Mouse (Mus musculus): ENCODE results near the gene Itih4. TPM values are rescaled to one million over a fixed set of nuclear protein-coding genes. Genes with fewer than 3 reads are reported as not detected.

The Itih4 gene
- total RNA-seq, 2 experiments from 2014 or later, result 3.1 to 7.9 TPM

DNA sequence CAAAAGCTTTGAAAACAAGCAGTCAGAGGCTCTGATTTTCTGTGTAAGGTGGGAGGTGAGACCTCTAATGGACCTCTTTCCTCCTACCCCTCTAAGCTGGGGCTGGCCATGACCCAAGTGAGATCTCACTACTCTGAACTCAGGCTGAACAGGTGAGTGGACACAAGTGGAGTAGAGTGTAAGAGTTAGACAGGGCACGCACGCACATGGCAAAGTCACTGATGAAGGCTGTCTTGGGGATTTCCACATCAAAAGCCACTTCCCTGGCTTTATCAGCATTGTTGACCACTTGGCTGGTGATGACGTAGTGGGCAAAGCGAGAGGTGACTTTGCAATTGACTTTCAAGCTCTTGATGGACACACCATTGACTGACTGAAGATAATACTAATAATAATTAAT lies 56.0 kb downstream of the Itih4 start:
- DNase-seq, result no peak

DNA sequence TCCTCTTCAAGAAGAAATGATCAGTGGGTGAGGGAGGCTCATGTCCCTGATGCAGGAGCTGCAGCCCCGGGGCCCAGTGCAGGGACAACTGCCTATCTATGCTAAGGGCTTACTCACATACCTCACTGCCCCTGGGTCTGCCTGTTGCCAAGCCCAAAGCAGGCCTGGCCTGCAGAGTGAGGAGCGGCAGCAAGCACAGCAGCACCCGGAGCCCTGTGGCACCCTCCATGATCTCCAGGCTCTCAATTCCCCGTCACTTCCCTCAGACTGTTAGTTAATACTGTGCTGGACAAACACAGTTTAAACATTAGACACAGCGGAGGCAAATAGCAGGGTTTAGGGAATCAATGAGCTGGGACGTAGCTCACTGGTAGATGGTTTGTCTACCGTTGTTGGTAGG lies 56.8 kb downstream of the Itih4 start, which contains the start of gene Itih1:
TSS of gene Itih1 (minus strand) at position 252 of the 400 bp plus-strand sequence.
- DNase-seq, result no peak

DNA sequence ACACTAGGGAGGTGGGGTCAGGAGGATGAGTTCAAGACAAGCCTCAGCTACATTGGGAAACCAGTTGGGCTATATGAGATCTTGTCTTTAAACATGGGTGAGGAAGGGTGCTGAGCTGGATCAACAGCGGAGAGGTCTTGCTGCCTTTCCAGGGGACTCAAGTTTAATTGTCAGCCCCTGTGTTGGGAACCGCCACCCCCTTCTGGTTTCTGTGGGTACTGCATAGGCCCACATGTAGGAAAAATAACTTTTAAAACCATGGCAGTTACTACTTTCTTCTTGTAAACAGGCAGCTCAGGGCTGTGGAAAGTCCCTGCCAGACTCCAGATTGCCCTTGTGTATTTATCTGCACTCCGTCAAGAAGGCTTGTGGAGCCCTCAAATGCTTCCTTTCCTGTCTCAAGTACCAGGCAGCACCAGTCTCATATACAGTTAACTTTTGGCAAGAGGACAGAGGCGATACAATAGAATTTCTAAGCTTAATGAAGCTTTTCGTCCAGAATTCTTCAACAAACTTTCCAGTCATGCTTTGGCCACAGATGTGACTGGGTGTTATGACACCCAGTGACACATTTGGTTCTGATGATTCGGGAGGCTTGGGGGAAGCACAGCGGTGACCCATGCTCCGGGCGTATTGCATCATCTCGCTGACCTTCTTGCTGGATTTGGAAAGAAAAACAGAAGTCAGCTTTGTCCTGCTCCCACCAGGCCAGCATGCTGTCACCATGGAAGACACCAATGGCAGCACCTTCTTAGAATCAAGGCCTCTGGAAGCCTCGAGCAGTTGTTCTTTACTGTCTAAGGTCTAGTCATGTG lies 57.8 kb downstream of the Itih4 start:
- DNase-seq, result peak; percentile 57 to 85

DNA sequence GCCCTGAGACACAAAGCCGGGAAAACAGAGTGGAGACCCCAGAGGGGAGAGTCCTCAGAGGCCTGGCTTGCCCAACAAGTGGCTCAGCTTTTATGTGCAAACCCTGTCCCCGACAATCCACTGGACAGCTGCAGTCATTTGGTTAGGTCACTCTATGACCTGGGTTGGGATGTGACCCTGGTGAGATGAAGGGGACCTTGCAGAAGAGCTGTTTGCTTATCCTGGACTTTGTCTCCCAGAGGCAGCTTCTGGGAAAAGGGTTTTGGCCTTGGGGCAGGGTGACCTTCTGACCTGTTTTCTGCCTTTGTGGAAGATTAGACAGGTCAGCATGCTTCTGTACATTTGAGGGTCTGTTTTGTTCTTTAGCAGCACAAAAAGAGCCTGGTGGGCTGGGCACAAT lies 58.5 kb downstream of the Itih4 start:
- DNase-seq, result no peak

DNA sequence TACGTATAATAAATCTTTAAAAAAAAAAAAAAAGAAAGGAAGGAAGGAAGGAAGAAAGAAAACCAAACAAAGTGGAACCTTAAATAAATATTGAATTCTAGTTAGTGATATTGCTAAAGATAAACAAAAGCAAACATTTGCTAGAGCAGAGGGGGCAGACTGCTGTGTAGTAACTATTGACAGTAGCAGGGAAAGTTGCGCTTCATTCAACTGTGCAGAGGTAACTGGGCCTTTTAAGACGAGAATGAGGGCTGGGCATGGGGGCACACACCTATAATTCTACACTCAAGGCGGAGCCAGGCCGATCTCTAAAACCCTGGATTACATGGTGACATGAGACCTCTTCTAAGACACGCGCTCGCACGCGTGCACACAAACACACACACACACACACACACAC lies 63.7 kb downstream of the Itih4 start:
- DNase-seq, result no peak

DNA sequence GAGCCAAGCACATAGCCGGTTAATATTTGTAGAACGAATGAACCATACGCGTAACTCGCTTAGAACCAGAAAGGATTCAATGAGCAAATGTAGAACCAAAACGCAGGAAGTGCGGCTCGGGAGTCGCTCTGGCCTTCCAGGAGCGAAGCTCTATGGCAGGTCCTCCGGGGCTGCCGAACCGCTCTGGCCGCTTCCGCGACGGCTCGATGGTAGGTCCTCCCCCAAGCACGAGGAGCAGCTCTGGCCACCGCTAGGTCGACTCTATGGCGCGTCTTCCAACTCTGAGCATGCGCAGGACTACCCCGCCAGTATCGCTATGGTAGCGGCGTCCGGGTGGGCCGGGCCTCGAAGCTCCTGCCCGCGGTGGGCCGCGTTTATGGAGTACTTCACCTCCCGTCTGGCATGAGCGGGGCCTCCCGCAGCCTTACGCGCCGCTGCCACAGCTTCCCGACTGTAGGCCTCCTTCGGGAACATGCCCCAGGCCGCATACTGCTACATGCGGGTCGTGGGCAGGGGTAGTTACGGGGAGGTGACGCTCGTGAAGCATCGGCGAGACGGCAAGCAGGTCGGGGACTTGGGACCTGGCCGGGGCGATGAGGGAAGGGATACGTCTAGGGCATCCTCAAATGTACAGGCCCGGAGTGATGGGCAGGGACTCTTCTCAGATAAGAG lies 65.0 kb downstream of the Itih4 start, which contains the start of gene Nek4:
TSS of gene Nek4 (plus strand) at position 224 of the 672 bp plus-strand sequence.
- DNase-seq, result peak; percentile 97 to 99

Other genes with a start within 250 kb of the Itih4 start
- 1 to 10 TPM; 7.7 to 7.9 TPM for gene Rft1, start 232.1 kb upstream of the Itih4 start, total RNA-seq (2021)
- gene Sfmbt1, start 171.6 kb upstream of the Itih4 start, total RNA-seq (2021), result 10 to 100 TPM; 12.8 to 14.3 TPM
- 1 to 10 TPM; 6.0 to 8.5 TPM for gene Tmem110, start 60.9 kb upstream of the Itih4 start, total RNA-seq (2021)
- 10 to 100 TPM; 12.5 to 14.4 TPM for gene Mustn1, start 7.3 kb upstream of the Itih4 start, total RNA-seq (2021)
- gene Itih3, start 37.3 kb downstream of the Itih4 start, total RNA-seq (2021), result under 1 TPM; 0.27 to 0.69 TPM
- not detected for gene Itih1, start 56.8 kb downstream of the Itih4 start, total RNA-seq (2021)
- 1 to 10 TPM; 4.8 TPM for gene Nek4, start 64.9 kb downstream of the Itih4 start, total RNA-seq (2021)
- gene Glt8d1, start 114.9 kb downstream of the Itih4 start, total RNA-seq (2021), result 10 to 100 TPM; 19.8 to 22.5 TPM
- gene Spcs1, start 115.2 kb downstream of the Itih4 start, total RNA-seq (2021), result 100 to 1,000 TPM; 132 to 138 TPM
- 10 to 100 TPM; 51.7 to 57.7 TPM for gene Pbrm1, start 132.7 kb downstream of the Itih4 start, total RNA-seq (2021)
- 10 to 100 TPM; 23.9 to 25.9 TPM for gene Gnl3, start 132.7 kb downstream of the Itih4 start, total RNA-seq (2021)
- gene Smim4, start 242.5 kb downstream of the Itih4 start, total RNA-seq (2021), result 10 to 100 TPM; 74.5 to 87.4 TPM
- 10 to 100 TPM; 19.2 TPM for gene Nt5dc2, start 244.6 kb downstream of the Itih4 start, total RNA-seq (2021)